Comparison of ENCODE assay signal across 8 mouse cellular contexts in genomic region chr11:97744718-97745330, GRCm38 (mm10). TPM values are rescaled to one million over a fixed set of nuclear protein-coding genes. Genes with fewer than 3 reads are reported as not detected.
DNase-seq lines count a peak whose midpoint lies in the region; ATAC-seq and TF ChIP-seq lines count a peak whose summit lies in the region.

No protein-coding gene starts in this region.

- peak; percentile 99 for DNase-seq in G1E (ENCODE audit: low spot score)
- DNase-seq in cerebellum, adult 18-20 months, result peak; percentile 99
- peak; percentile 97 to 100 for DNase-seq in heart, postnatal 36 days
- DNase-seq in layer of hippocampus, adult 2 months (ENCODE audit: low spot score in 2 of 2), result peak; percentile 99
- peak; percentile 99 for DNase-seq in lung, embryonic 14.5 days
- DNase-seq in thymus, adult 2 months, result peak; percentile 99

- peaks cover 65% of the 10 kb centered on the region for H3K36me3 ChIP-seq in G1E (replicated peaks)
- H3K36me3 ChIP-seq in forebrain, embryonic 16.5 days (ENCODE audit: control insufficient read depth, insufficient read depth), result peaks cover 15% of the 10 kb centered on the region
- peaks cover 42% of the 10 kb centered on the region for H3K36me3 ChIP-seq in lung, embryonic 14.5 days (ENCODE audit: insufficient read depth)
- H3K36me3 ChIP-seq in thymus, adult 2 months (ENCODE audit: control insufficient read depth, insufficient read depth, low read length), result peaks cover 12% of the 10 kb centered on the region

- intact Hi-C loops in heart, postnatal 36 days (cut with DNase I), result loop anchor here (5.0 kb wide), 1 partner anchor 98 kb away; no protein-coding TSS in a partner anchor

- under 1% methylated on average over 49 of the region's 57 CpGs for WGBS in forebrain, embryonic 16.5 days
- WGBS in lung, embryonic 14.5 days, result under 1% methylated on average over 53 of the region's 57 CpGs
- under 1% methylated on average over 57 of the region's 57 CpGs for WGBS in olfactory bulb, adult 2 months
- WGBS in thymus, adult 2 months, result under 1% methylated on average over 51 of the region's 57 CpGs

- no peaks in the 10 kb centered on the region for H3K9me3 ChIP-seq in G1E (replicated peaks)
- H3K9me3 ChIP-seq in forebrain, embryonic 16.5 days (ENCODE audit: control insufficient read depth, low read length), result no peaks in the 10 kb centered on the region
- H3K9me3 ChIP-seq in lung, embryonic 14.5 days (ENCODE audit: low read depth, low read length), result no peaks in the 10 kb centered on the region

- peak; percentile 90 for ATAC-seq in G1E (ENCODE audit: extremely low read depth, insufficient number of reproducible peaks, low FRiP score, poor library complexity, severe bottlenecking)
- peak; percentile 98 for ATAC-seq in forebrain, embryonic 16.5 days
- ATAC-seq in lung, embryonic 14.5 days (ENCODE audit: insufficient read depth), result peak; percentile 96

- TF ChIP-seq CTCF in G1E (IDR thresholded peaks at IDR 0.05; ENCODE audit: low read depth, low read length), result no peak
- no peak for TF ChIP-seq CTCF in layer of hippocampus, adult 2 months (conservative IDR thresholded peaks at IDR 0.05)
- TF ChIP-seq CTCF in lung, embryonic 14.5 days (IDR thresholded peaks at IDR 0.05; ENCODE audit: low read depth), result no peak
- no peak for TF ChIP-seq CTCF in olfactory bulb, adult 2 months (IDR thresholded peaks at IDR 0.05; ENCODE audit: insufficient read depth, low read depth, low read length)
- no peak for TF ChIP-seq CTCF in thymus, adult 2 months (IDR thresholded peaks at IDR 0.05; ENCODE audit: borderline replicate concordance, control insufficient read depth, extremely low read depth, insufficient read depth, low read length, poor library complexity)

- peak overlapping the region; percentile 92 for H3K4me3 ChIP-seq in G1E (ENCODE audit: low read depth, low read length)
- peak overlapping the region; percentile 83 for H3K4me3 ChIP-seq in forebrain, embryonic 16.5 days (replicated peaks; ENCODE audit: low read length)
- H3K4me3 ChIP-seq in layer of hippocampus, adult 2 months, result peak overlapping the region; percentile 72
- H3K4me3 ChIP-seq in lung, embryonic 14.5 days (ENCODE audit: low read depth, low read length), result peak overlapping the region; percentile 81
- peak overlapping the region; percentile 89 for H3K4me3 ChIP-seq in olfactory bulb, adult 2 months (ENCODE audit: insufficient read depth, low read depth, low read length)
- H3K4me3 ChIP-seq in thymus, adult 2 months (ENCODE audit: control insufficient read depth, insufficient read depth, low read length), result peak overlapping the region; percentile 98

- H3K27ac ChIP-seq in forebrain, embryonic 16.5 days (ENCODE audit: low read length), result peak overlapping the region; percentile 98
- H3K27ac ChIP-seq in layer of hippocampus, adult 2 months, result peak overlapping the region; percentile 98
- H3K27ac ChIP-seq in lung, embryonic 14.5 days (ENCODE audit: low read depth), result peak overlapping the region; percentile 89; the same call in 1 of the 2 replicates
- peak overlapping the region; percentile 99 for H3K27ac ChIP-seq in olfactory bulb, adult 2 months (ENCODE audit: insufficient read depth, low read depth, low read length)
- H3K27ac ChIP-seq in thymus, adult 2 months (ENCODE audit: control insufficient read depth, insufficient read depth, low read length), result peak overlapping the region; percentile 79

- TF ChIP-seq POLR2A in olfactory bulb, adult 2 months (IDR thresholded peaks at IDR 0.05; ENCODE audit: insufficient read depth, low read depth, low read length), result peak; percentile 33; the same call in 1 of the 2 replicates
- 0 out of 2 replicates have a peak, but pooled peaks have one; percentile 35 for TF ChIP-seq POLR2A in thymus, adult 2 months (IDR thresholded peaks at IDR 0.05; ENCODE audit: control insufficient read depth, extremely low read depth, insufficient read depth, low read length, poor library complexity)

- H3K27me3 ChIP-seq in G1E (ENCODE audit: insufficient read depth, low read length), result no peaks in the 10 kb centered on the region
- H3K27me3 ChIP-seq in forebrain, embryonic 16.5 days (replicated peaks; ENCODE audit: control insufficient read depth, insufficient read depth, low read length), result no peaks in the 10 kb centered on the region
- H3K27me3 ChIP-seq in lung, embryonic 14.5 days (ENCODE audit: insufficient read depth, low read length), result no peaks in the 10 kb centered on the region
- H3K27me3 ChIP-seq in thymus, adult 2 months (ENCODE audit: control insufficient read depth, insufficient read depth, low read length), result no peaks in the 10 kb centered on the region

- peak overlapping the region; percentile 87 for H3K9ac ChIP-seq in forebrain, embryonic 16.5 days (replicated peaks; ENCODE audit: low read depth, low read length)
- peak overlapping the region; percentile 81 for H3K9ac ChIP-seq in lung, embryonic 14.5 days

- peaks cover 43% of the 10 kb centered on the region for H3K4me1 ChIP-seq in G1E (ENCODE audit: insufficient read depth, low read depth, low read length)
- H3K4me1 ChIP-seq in forebrain, embryonic 16.5 days (replicated peaks; ENCODE audit: control insufficient read depth, insufficient read depth, low read length), result peaks cover 19% of the 10 kb centered on the region
- H3K4me1 ChIP-seq in lung, embryonic 14.5 days (ENCODE audit: insufficient read depth), result peaks cover 10% of the 10 kb centered on the region; the same call in 1 of the 2 replicates
- peaks cover 25% of the 10 kb centered on the region for H3K4me1 ChIP-seq in olfactory bulb, adult 2 months (ENCODE audit: control insufficient read depth, insufficient read depth, low read length)
- peaks cover 20% of the 10 kb centered on the region for H3K4me1 ChIP-seq in thymus, adult 2 months (replicated peaks; ENCODE audit: control insufficient read depth, insufficient read depth, low read length)

- H3K4me2 ChIP-seq in forebrain, embryonic 16.5 days (ENCODE audit: low read length), result peak overlapping the region; percentile 46
- peak overlapping the region; percentile 87 for H3K4me2 ChIP-seq in lung, embryonic 14.5 days

RNA-seq across cellular contexts. Expression of gene Pip4k2b, which starts 0.3 kb away (rescaled TPM):
- total RNA-seq in G1E (2014; fragmentation: Nextera tagmentation) (19.6 and 23.2 TPM in 2 replicates), G1E (2017) (14.5 and 16.7 TPM in 2 replicates)
- 22.0 and 25.6 TPM in 2 replicates for polyA plus RNA-seq in G1E (2012)
- 4.1 and 4.7 TPM in 2 replicates for polyA plus RNA-seq in forebrain, embryonic 16.5 days (2015; fragmentation: Nextera tagmentation; extraction: Ambion mirVana)
- total RNA-seq in heart, postnatal 36 days (2021), result 10 to 100 TPM; 20.6 to 21.7 TPM
- total RNA-seq in layer of hippocampus, adult 2 months (2021), result 100 to 1,000 TPM; 106 to 109 TPM
- polyA plus RNA-seq in lung, embryonic 14.5 days (2014; fragmentation: Nextera tagmentation; extraction: Ambion mirVana), result 1.3 and 2.3 TPM in 2 replicates
- not detected in 2 replicates for polyA plus RNA-seq in olfactory bulb, adult 2 months (2012; ENCODE audit: insufficient read depth, insufficient read length, low replicate concordance, missing spikeins)
- polyA plus RNA-seq in thymus, adult 2 months (2012; rRNA removed), result 28.2 and 34.8 TPM in 2 replicates

RNA-seq across cellular contexts. Expression of gene Cwc25, which starts 21.5 kb away (rescaled TPM):
- total RNA-seq in G1E (2014; fragmentation: Nextera tagmentation) (13.5 and 20.8 TPM in 2 replicates), G1E (2017) (25.5 and 27.4 TPM in 2 replicates)
- 22.5 and 23.2 TPM in 2 replicates for polyA plus RNA-seq in G1E (2012)
- 17.1 and 19.5 TPM in 2 replicates for polyA plus RNA-seq in forebrain, embryonic 16.5 days (2015; fragmentation: Nextera tagmentation; extraction: Ambion mirVana)
- 1 to 10 TPM; 7.5 to 7.9 TPM for total RNA-seq in heart, postnatal 36 days (2021)
- 10 to 100 TPM; 20.1 to 20.6 TPM for total RNA-seq in layer of hippocampus, adult 2 months (2021)
- polyA plus RNA-seq in lung, embryonic 14.5 days (2014; fragmentation: Nextera tagmentation; extraction: Ambion mirVana), result 13.3 and 14.2 TPM in 2 replicates
- not detected in 2 replicates for polyA plus RNA-seq in olfactory bulb, adult 2 months (2012; ENCODE audit: insufficient read depth, insufficient read length, low replicate concordance, missing spikeins)
- 14.9 and 16.6 TPM in 2 replicates for polyA plus RNA-seq in thymus, adult 2 months (2012; rRNA removed)

RNA-seq across cellular contexts. Expression of gene 1700001P01Rik, which starts 30.9 kb away (rescaled TPM):
- total RNA-seq in G1E (2014; fragmentation: Nextera tagmentation) (not detected in 2 replicates), G1E (2017) (0.23 and 0.33 TPM in 2 replicates)
- 0.09 TPM in 1 of 2 replicates, not detected in the other for polyA plus RNA-seq in G1E (2012)
- 0.57 and 0.85 TPM in 2 replicates for polyA plus RNA-seq in forebrain, embryonic 16.5 days (2015; fragmentation: Nextera tagmentation; extraction: Ambion mirVana)
- not detected for total RNA-seq in heart, postnatal 36 days (2021)
- 1 to 10 TPM; 1.3 to 2.4 TPM for total RNA-seq in layer of hippocampus, adult 2 months (2021)
- polyA plus RNA-seq in lung, embryonic 14.5 days (2014; fragmentation: Nextera tagmentation; extraction: Ambion mirVana), result 0.32 TPM in 1 of 2 replicates, not detected in the other
- polyA plus RNA-seq in olfactory bulb, adult 2 months (2012; ENCODE audit: insufficient read depth, insufficient read length, low replicate concordance, missing spikeins), result not detected in 2 replicates
- 0.38 and 0.50 TPM in 2 replicates for polyA plus RNA-seq in thymus, adult 2 months (2012; rRNA removed)

RNA-seq across cellular contexts. Expression of gene Rpl23, which starts 37.4 kb away (rescaled TPM):
- 580 and 589 TPM in 2 replicates for total RNA-seq in G1E (2014; fragmentation: Nextera tagmentation)
- total RNA-seq in G1E (2017), result 1,583 and 1,694 TPM in 2 replicates
- polyA plus RNA-seq in G1E (2012), result 255 and 258 TPM in 2 replicates
- 298 and 306 TPM in 2 replicates for polyA plus RNA-seq in forebrain, embryonic 16.5 days (2015; fragmentation: Nextera tagmentation; extraction: Ambion mirVana)
- 100 to 1,000 TPM; 522 TPM for total RNA-seq in heart, postnatal 36 days (2021)
- 100 to 1,000 TPM; 361 to 374 TPM for total RNA-seq in layer of hippocampus, adult 2 months (2021)
- polyA plus RNA-seq in lung, embryonic 14.5 days (2014; fragmentation: Nextera tagmentation; extraction: Ambion mirVana), result 663 and 721 TPM in 2 replicates
- 695 TPM in 1 of 2 replicates, not detected in the other for polyA plus RNA-seq in olfactory bulb, adult 2 months (2012; ENCODE audit: insufficient read depth, insufficient read length, low replicate concordance, missing spikeins)
- polyA plus RNA-seq in thymus, adult 2 months (2012; rRNA removed), result 140 and 154 TPM in 2 replicates

RNA-seq across cellular contexts. Expression of gene Psmb3, which starts 41.6 kb away (rescaled TPM):
- total RNA-seq in G1E (2014; fragmentation: Nextera tagmentation) (49.9 and 78.3 TPM in 2 replicates), G1E (2017) (191 and 258 TPM in 2 replicates)
- polyA plus RNA-seq in G1E (2012), result 23.7 and 93.4 TPM in 2 replicates
- polyA plus RNA-seq in forebrain, embryonic 16.5 days (2015; fragmentation: Nextera tagmentation; extraction: Ambion mirVana), result 403 and 431 TPM in 2 replicates
- total RNA-seq in heart, postnatal 36 days (2021), result 100 to 1,000 TPM; 141 to 151 TPM
- 100 to 1,000 TPM; 128 to 133 TPM for total RNA-seq in layer of hippocampus, adult 2 months (2021)
- polyA plus RNA-seq in lung, embryonic 14.5 days (2014; fragmentation: Nextera tagmentation; extraction: Ambion mirVana), result 496 and 514 TPM in 2 replicates
- not detected in 2 replicates for polyA plus RNA-seq in olfactory bulb, adult 2 months (2012; ENCODE audit: insufficient read depth, insufficient read length, low replicate concordance, missing spikeins)
- 421 and 477 TPM in 2 replicates for polyA plus RNA-seq in thymus, adult 2 months (2012; rRNA removed)

Comparison
In these comparisons a context has a peak if more than half of its experiments do, and no peak if none do; other contexts are left out.
1. Peak in every context shown above with its lines: DNase-seq, ATAC-seq, H3K4me3 ChIP-seq and H3K27ac ChIP-seq.